Mouse (Mus musculus): ENCODE measurements at regions not wholly inside any gene's neighbourhood (a gene's known extent, or its start where the extent isn't known, plus 50 kb on each side); places are given as distances from the start of the nearest gene placed in this dataset.
A peak's percentile ranks its signal among the peaks of the same experiment; 100 is the strongest.

GRCm38 (mm10) chr8:102575523-102575922 lies 209.9 kb downstream of the Cdh11 start:
- no peak for DNase-seq
- intact Hi-C loops (cut with DNase I), result no loop called here

DNA sequence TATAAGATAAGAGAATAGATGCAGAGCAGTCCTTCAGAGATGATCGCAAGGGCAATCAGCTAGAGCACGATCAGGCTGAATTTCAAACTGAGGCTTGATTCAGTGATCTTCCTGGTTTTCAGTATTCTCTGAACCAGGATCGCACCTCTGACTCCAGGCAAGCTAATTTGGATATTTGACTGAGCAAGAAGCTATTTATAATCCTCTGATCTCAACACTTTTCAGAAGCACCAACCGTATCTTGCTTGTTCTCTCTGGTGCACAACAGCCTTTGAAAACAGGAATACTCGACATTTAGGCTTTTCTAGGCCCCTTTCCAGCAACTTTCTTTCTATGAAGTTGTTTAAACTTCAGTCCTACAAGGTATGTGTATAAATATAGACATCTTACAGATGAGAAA lies 217.7 kb downstream of the Cdh11 start:
- intact Hi-C loops (cut with DNase I), result no loop called here
- DNase-seq, result no peak

- intact Hi-C loops (cut with DNase I), result no loop called here
Observed at GRCm38 (mm10) chr8:102554213-102554612, 231.2 kb downstream of the Cdh11 start.

GRCm38 (mm10) chr8:102553348-102553935 lies 232.0 kb downstream of the Cdh11 start:
- intact Hi-C loops (cut with DNase I), result no loop called here
- DNase-seq, result no peak

More at GRCm38 (mm10) chr8:102554213-102554612, 231.2 kb downstream of the Cdh11 start:
- no peak for DNase-seq

GRCm38 (mm10) chr8:102538886-102539285 lies 246.6 kb downstream of the Cdh11 start:
- intact Hi-C loops (cut with DNase I), result no loop called here
- no peak for DNase-seq

DNA sequence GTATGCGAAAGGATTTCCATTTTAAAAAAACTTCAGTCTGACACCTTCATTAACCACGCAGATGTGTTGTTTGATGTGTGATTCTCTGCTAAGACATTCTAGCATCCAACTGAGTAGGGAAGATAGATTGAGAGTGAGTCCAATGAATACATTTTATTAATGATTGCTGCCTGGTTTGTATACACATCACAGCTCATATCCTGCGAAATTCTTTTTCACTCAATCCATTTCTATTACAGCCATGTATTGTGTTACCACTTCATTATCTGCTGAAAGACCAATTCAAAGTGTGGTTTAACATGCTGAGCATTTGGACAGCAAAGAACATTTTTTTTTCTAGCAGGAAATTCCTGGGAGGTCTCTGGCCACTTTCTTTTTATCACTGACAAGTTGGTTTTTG lies 247.4 kb downstream of the Cdh11 start:
- DNase-seq, result no peak
- intact Hi-C loops (cut with DNase I), result no loop called here

GRCm38 (mm10) chr8:102518446-102518845 lies 267.0 kb downstream of the Cdh11 start:
- intact Hi-C loops (cut with DNase I), result loop anchor here (10.0 kb wide), 1 partner anchor 1506 kb away; no protein-coding TSS in a partner anchor

DNA sequence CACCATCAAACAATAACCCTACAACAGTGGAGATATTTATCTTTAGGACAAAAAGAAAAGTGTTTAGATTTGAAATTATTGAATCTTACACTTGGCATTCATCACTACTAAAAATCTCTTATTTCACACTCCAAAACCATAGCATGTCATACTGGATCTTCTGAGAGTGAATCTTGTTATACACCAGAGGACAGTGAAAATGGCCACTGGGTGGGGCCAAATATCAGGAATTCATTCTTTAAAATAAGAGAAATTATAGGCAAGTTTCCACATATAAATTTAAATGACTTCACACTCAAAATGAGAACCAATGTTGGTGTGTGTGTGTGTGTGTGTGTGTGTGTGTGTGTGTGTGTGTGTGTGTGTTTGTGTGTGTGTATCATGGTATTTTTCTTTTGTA lies 269.7 kb downstream of the Cdh11 start:
- intact Hi-C loops (cut with DNase I), result loop anchor here (1.0 to 10.0 kb wide), 2 partner anchors 266 to 1509 kb away; no protein-coding TSS in a partner anchor
- peak; percentile 3 for DNase-seq

More at GRCm38 (mm10) chr8:102518446-102518845, 267.0 kb downstream of the Cdh11 start:
- no peak for DNase-seq

DNA sequence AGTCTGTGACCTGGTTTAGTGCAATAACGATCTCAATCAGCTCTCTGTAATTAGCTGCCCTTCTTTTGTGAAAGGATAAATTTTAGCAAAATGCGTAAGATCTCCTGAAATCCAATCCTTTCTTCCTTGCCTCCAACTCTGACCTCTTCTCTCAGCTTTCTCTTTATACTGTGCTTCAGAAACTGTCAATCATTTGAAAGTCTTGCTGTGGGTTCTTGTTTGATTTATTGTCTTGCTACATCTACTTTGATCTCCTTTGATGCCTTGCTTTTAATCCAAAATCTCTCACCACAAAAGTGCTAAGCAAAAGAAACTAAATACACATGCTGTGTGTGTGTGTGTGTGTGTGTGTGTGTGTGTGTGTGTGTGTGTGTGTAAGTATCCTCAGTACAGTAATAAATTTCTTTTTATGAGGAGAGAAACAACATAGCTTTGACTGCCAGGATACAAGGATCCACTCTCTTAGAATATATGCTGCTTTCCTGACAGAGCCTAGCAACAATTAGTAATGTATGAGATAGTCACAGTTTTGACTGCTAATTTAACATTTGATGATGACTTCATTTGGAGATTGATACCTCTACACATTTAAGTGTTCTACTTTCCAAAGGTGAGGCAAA lies 270.5 kb downstream of the Cdh11 start:
- intact Hi-C loops (cut with DNase I), result loop anchor here (1.0 to 10.0 kb wide), 2 partner anchors 266 to 1510 kb away; no protein-coding TSS in a partner anchor
- DNase-seq, result no peak

- no peak for DNase-seq
- intact Hi-C loops (cut with DNase I), result no loop called here
Observed at GRCm38 (mm10) chr8:102500751-102501150, 284.7 kb downstream of the Cdh11 start.

DNA sequence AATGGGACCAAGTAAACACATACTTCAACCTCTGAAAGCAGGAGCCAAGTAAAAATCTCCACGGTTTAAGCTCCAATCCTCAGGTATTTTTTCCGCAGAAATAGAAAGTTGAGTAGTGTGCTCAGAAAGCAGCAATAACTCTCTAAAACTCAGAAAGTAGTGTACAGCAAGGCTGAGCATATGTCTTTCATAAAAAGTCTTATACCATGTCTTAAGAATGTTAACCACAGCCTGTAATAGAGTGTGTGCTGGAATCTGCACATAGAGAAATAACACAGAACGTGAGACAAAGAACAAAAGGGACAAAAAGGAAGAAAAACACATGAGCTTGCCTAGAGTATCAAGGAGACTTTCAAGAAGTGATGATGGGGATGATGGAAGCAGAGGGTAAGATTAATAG lies 285.2 kb downstream of the Cdh11 start:
- DNase-seq, result no peak
- intact Hi-C loops (cut with DNase I), result no loop called here

GRCm38 (mm10) chr8:102499091-102499490 lies 286.4 kb downstream of the Cdh11 start:
- intact Hi-C loops (cut with DNase I), result no loop called here
- no peak for DNase-seq

DNA sequence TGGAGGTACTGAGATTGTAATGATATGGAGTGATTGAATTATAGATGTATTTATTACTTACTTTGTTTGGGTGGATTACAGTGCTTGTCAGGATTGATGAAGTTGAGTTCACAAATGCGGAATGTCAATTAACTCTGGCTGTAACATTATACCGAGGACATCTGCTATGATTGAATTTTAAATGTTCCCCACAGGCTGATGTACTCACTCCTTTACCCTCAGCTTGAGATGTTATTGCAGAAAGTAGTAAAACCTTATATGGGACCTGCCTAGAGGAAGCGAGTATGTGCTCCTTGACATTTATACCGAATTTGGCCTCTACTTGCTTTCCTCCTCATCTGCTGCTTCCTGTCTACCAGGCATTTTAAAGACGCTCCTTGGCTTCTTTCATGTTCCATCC lies 288.3 kb downstream of the Cdh11 start:
- intact Hi-C loops (cut with DNase I), result no loop called here
- no peak for DNase-seq

GRCm38 (mm10) chr8:102496698-102497097 lies 288.7 kb downstream of the Cdh11 start:
- DNase-seq, result no peak
- intact Hi-C loops (cut with DNase I), result no loop called here

DNA sequence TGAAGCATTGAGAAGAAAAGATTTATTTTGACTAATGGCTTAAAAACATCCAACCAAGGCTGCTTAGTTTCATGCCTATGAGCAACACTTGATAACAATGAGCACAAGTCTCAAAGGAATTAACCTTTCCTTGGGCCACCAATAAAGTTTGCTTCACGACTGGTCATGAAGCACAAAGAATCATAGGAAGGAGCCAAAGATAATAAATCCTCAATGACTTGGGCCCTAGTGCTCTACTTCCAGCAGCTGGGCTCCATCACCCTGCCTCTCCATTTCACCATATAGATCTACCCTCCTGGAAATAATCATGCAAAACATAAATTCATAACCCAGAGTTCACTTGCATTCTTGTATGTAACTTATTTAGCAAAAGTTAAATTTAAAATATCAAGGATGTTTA lies 289.4 kb downstream of the Cdh11 start:
- intact Hi-C loops (cut with DNase I), result no loop called here
- DNase-seq, result no peak

DNA sequence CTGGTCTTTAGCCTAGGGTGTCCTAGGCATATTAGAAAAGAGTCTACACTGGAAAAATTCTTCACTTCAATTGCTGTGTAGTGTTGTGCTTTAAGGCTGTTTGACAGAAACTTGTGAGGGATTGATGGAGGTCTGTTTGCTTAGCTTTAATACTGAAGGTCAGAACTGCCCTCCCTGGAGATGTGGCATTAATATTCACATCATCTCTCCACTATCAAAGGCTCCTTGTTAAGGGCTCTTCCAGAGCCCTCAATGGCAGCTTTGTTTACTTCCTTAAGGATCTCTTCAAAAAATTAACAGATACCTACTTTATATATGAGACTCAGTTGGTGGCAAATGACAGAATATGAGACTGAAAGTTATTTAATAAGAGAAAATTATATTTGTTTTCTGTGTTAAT lies 294.4 kb downstream of the Cdh11 start:
- intact Hi-C loops (cut with DNase I), result no loop called here
- no peak for DNase-seq

DNA sequence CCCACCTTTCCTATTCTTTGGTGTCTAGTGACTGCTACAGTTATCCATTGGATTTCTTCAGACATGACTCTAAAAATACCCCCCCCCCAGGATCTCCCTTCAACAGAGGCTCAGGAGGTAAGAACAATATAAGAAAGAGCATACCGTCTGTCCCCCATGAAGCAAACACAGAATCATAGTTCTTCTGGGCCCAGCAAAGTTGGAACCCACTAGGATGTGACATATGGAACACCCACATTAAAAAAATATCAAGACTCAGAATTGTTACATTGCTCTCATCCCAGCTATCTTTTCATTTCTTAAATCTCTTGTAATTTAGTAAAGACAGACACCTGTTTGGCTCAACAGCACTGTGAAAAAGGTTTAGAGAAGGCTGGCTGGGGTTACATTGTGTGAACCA lies 297.2 kb downstream of the Cdh11 start:
- intact Hi-C loops (cut with DNase I), result no loop called here
- no peak for DNase-seq

DNA sequence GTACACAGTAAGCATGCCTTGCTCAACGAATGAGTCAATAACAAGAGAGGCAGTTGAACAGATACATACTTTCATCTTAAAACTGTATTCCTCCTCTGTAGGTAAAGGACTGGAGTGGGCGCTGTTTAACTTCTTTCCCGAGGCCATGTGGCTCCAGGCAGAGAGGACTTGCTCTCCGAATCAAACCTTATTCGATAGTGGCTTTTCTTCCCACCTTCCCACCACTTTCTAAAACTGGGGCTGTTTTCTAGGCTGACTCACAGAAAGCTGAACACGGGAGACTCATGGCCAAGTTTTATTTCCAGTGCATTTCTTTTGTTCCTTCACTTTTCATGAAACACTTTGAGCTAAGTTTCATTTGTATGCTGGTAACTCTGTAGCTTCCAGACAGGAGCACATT lies 297.6 kb downstream of the Cdh11 start:
- intact Hi-C loops (cut with DNase I), result no loop called here
- no peak for DNase-seq

GRCm38 (mm10) chr8:102475166-102475802 lies 310.2 kb downstream of the Cdh11 start:
- no peak for DNase-seq
- intact Hi-C loops (cut with DNase I), result no loop called here

DNA sequence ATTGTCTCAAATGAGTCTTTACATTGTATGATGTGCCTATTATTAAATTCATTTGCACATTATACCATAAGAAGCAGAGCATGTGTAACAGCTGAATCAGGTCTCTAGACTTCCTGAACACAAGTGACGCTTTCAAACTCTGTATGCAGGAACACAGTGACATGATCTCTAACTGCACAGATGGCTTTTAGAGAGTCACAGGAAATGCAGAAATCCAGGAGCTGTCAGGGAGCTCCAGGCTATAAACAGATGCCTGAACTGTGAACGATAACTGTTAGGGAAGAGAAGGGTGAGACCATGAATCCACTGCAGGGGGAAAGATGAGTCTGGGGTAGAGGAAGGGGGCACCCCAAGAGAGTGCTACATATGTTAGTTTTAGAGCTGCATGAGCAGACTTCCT lies 311.2 kb downstream of the Cdh11 start:
- intact Hi-C loops (cut with DNase I), result no loop called here

GRCm38 (mm10) chr8:102471352-102471751 lies 314.1 kb downstream of the Cdh11 start:
- intact Hi-C loops (cut with DNase I), result no loop called here
- no peak for DNase-seq

More for the DNA sequence above, 311.2 kb downstream of the Cdh11 start:
- no peak for DNase-seq

DNA sequence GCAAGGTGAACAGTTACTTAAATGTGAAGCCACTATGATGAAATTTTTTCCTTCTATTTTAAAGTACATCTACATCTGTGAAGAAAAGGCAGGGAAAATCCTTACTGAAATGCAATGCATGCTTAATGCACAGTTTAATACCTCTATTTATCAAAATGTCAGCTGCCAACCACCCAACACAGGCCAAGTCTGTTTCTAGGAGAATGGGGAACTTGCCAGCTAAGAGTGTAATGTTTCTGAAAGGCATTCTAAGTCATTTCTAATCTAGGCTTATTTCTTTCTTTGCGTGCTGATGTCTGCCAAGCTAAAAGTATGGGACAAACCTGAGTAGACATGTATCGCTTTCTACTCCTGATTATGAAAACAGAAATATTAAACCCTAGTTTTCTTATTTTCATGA lies 322.8 kb downstream of the Cdh11 start:
- intact Hi-C loops (cut with DNase I), result no loop called here
- DNase-seq, result no peak
